Mouse (Mus musculus): ENCODE data around the gene Fam219b. TPM values are rescaled to one million over a fixed set of nuclear protein-coding genes. Genes with fewer than 3 reads are reported as not detected.
A peak's percentile ranks its signal among the peaks of the same experiment; 100 is the strongest.

The Fam219b gene
- polyA plus RNA-seq, 1 experiment from 2014 or later = 11.2 TPM

DNA sequence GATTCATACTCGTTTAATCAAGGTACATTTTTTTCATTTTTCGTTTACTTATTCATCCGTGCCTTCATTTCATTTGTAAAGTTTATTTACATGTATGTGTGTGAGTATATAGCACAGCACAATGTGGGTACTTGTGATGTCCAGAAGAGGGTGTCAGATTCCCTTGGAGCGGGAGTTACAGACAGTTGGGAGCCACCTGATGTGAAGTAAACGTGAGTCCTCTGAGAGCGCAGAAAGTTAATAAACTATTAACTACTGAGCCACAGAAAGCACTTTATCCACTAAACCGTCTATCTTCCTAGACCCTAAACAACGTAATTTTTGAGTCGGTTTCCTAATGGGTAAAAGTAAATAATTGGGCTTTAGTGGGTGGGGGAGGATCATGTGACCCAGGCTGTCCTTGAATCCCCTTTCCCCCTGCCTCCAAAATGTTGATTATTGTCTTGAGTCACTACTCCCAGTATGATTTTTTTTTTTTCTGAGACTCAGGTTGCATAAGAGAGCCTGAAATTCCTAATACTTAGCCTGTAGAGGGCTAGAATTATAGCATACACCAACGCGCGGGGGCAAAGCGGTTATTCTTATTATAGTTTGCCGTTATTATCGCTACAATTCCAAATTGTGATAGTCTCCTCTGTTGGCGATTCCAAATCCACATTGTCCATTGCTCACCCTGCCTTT is 16.8 kb upstream of the Fam219b start:
- H3K79me2 ChIP-seq (ENCODE audit: inconsistent target) = peaks cover 42% of the 10 kb centered on the region
- H3K36me3 ChIP-seq (ENCODE audit: inconsistent target) = no peaks in the 10 kb centered on the region
- peak overlapping the region; percentile 58 for H3K27ac ChIP-seq
- 32% methylated on average over 16 of the region's 16 CpGs for whole genome bisulfite sequencing (ENCODE audit: missing documents)
- peak overlapping the region; percentile 53 for H3K4me3 ChIP-seq (ENCODE audit: inconsistent target)

DNA sequence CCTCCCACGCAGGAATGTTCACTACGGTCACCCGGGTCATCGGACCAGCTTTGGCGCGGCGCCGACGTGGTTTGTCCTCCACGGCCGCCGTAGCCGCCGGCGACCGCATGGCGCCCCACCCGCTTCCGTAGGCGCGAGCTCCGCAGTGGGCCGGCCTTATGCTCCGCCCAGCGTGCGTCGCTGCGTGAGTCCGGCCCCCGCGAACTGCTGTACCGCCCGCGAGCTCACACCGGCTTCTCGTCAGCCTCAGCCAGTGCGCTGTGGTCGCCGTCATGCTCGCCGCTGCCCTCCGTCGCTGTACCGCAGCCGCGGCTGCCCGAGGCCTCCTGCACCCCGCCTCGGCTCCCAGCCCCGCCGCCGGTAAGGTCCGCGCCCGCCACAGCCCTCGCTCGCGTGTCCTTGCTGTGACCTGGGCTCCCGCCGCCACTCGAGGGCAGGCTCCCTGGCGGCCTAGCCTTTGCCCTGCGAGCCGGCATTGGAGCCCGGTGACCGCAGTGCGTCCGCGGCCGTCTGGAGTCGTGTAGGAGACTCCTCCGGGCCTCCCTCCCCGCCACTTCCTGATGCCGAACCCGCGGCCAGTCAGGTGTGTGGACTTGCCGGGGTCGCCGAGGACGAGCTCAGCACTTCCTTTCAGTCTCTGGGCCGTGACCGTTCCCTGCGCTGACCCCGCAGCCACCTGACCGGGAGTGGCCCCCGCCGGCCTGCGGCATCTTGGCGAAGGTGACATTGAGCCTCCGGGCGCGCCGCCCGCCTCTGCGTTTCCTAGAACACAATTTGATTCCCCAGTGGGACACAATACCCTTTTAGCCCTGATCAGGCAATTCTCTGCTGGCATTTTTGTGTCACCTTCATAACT is 16.0 kb upstream of the Fam219b start, which contains the start of gene Cox5a:
Gene Cox5a, plus strand, starts transcription at position 219 of the 856 bp plus-strand sequence.
- peak within 1 kb of the TSS; percentile 58 for H3K27ac ChIP-seq
- no peaks in the 10 kb centered on the region for H3K36me3 ChIP-seq (ENCODE audit: inconsistent target)
- H3K4me3 ChIP-seq (ENCODE audit: inconsistent target) = peak within 1 kb of the TSS; percentile 68
- under 1% methylated on average over 95 of the region's 95 CpGs for WGBS (ENCODE audit: missing documents)
- H3K79me2 ChIP-seq (ENCODE audit: inconsistent target) = peaks cover 50% of the 10 kb centered on the region

DNA sequence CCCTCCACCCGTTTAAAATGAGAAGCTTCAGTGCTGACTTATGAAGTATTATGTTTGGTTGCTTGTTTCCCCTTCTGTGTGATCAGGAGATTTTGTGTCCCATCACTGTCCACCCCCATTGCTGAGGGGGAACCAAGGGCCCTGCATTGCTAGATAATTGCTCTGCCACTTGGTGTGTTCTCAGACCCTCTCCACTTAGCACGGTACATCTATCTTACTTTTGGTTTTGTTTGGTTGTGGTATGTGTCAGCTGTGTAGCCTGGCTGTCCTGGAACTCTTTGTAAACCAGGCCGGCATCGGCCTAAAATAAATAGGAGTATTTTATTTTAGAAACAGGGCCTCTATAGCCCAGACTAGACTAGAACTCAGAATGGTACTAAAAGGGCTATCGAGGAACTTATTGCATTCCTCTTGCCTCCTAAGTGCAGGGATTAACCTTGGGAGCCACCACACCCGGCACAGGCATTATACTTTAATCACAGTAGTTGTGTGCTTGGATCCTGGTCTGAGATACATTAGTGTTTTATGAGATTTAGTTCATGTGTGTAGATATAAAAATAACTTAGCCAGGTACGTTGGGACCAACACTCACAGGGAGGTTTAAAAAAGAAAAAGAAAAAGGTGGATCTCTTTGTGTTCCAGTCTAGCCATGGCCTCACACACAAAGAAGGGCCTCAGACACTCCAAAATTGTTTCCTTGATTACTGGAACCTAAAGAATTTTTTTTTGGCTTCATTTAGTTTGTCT is 15.0 kb upstream of the Fam219b start:
- Histone ChIP-seq H3K79me2 (ENCODE audit: inconsistent target) (peaks cover 60% of the 10 kb centered on the region), H3K36me3 (ENCODE audit: inconsistent target) (no peaks in the 10 kb centered on the region), H3K27ac (peak overlapping the region; percentile 57), H3K4me3 (ENCODE audit: inconsistent target) (peak overlapping the region; percentile 68)
- 47% methylated on average over 7 of the region's 7 CpGs for WGBS (ENCODE audit: missing documents)

DNA sequence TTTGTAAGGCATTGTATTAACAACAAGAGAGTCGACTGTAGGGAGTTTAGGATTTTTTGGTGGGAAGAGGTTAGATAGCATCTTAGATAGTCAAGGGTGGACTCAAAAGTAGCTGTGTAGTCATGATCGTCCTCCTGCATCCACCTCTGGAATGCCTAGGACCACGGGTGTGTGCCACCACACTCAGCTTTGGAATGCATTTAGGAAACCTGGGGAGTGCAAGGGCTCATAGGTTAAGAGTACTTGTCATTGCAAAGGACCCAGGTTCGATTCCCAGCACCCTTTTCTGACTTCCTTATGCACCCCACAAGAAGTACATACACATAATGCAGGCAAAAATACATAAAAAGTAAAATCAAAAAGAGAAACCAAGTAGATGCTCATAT is 14.5 kb upstream of the Fam219b start:
- Histone ChIP-seq H3K27ac (peak overlapping the region; percentile 57; the same call in 1 of the 2 replicates), H3K4me3 (ENCODE audit: inconsistent target) (peak overlapping the region; percentile 68; the same call in 1 of the 2 replicates), H3K79me2 (ENCODE audit: inconsistent target) (peaks cover 65% of the 10 kb centered on the region), H3K36me3 (ENCODE audit: inconsistent target) (no peaks in the 10 kb centered on the region)
- 77% methylated on average over 4 of the region's 4 CpGs for WGBS (ENCODE audit: missing documents)

GRCm38 (mm10) chr9:57523754-57524153 is 13.6 kb upstream of the Fam219b start:
- 75% methylated on average over 1 of the region's 1 CpGs for WGBS (ENCODE audit: missing documents)
- Histone ChIP-seq H3K27ac (peak overlapping the region; percentile 32), H3K36me3 (ENCODE audit: inconsistent target) (0 out of 2 replicates have a peak, but pooled peaks cover 3% of the 10 kb centered on the region), H3K79me2 (ENCODE audit: inconsistent target) (peaks cover 74% of the 10 kb centered on the region), H3K4me3 (ENCODE audit: inconsistent target) (no peak overlapping the region)

- H3K79me2 ChIP-seq (ENCODE audit: inconsistent target) = peaks cover 81% of the 10 kb centered on the region
- no peak overlapping the region for H3K4me3 ChIP-seq (ENCODE audit: inconsistent target)
- peaks cover 9% of the 10 kb centered on the region; the same call in 1 of the 2 replicates for H3K36me3 ChIP-seq (ENCODE audit: inconsistent target)
- H3K27ac ChIP-seq = 0 out of 2 replicates have a peak overlapping the region, but pooled peaks have one; percentile 10
Observed at GRCm38 (mm10) chr9:57524439-57524838, 12.9 kb upstream of the Fam219b start.

GRCm38 (mm10) chr9:57525516-57525915 is 11.8 kb upstream of the Fam219b start:
- Histone ChIP-seq H3K36me3 (ENCODE audit: inconsistent target) (peaks cover 18% of the 10 kb centered on the region; the same call in 1 of the 2 replicates), H3K79me2 (ENCODE audit: inconsistent target) (peaks cover 92% of the 10 kb centered on the region), H3K4me3 (ENCODE audit: inconsistent target) (no peak overlapping the region), H3K27ac (peak overlapping the region; percentile 2; the same call in 1 of the 2 replicates)
- WGBS (ENCODE audit: missing documents) = 15% methylated on average over 2 of the region's 2 CpGs

GRCm38 (mm10) chr9:57526435-57526834 is 10.9 kb upstream of the Fam219b start:
- H3K4me3 ChIP-seq (ENCODE audit: inconsistent target) = no peak overlapping the region
- peaks cover 99% of the 10 kb centered on the region for H3K79me2 ChIP-seq (ENCODE audit: inconsistent target)

GRCm38 (mm10) chr9:57531946-57532345 is 5.4 kb upstream of the Fam219b start:
- H3K79me2 ChIP-seq (ENCODE audit: inconsistent target) = peaks cover 47% of the 10 kb centered on the region
- no peak overlapping the region for H3K4me3 ChIP-seq (ENCODE audit: inconsistent target)
- WGBS (ENCODE audit: missing documents) = 88% methylated on average over 1 of the region's 1 CpGs
- H3K36me3 ChIP-seq (ENCODE audit: inconsistent target) = peaks cover 39% of the 10 kb centered on the region; the same call in 1 of the 2 replicates
- H3K27ac ChIP-seq = no peak overlapping the region

More at GRCm38 (mm10) chr9:57526435-57526834, 10.9 kb upstream of the Fam219b start:
- Histone ChIP-seq H3K27ac (no peak overlapping the region), H3K36me3 (ENCODE audit: inconsistent target) (peaks cover 19% of the 10 kb centered on the region; the same call in 1 of the 2 replicates)

GRCm38 (mm10) chr9:57536362-57536761 is 966 bp upstream of the Fam219b start:
- Histone ChIP-seq H3K4me3 (ENCODE audit: inconsistent target) (peak overlapping the region; percentile 84; the same call in 1 of the 2 replicates), H3K27ac (no peak overlapping the region), H3K36me3 (ENCODE audit: inconsistent target) (peaks cover 30% of the 10 kb centered on the region; the same call in 1 of the 2 replicates), H3K79me2 (ENCODE audit: inconsistent target) (peaks cover 21% of the 10 kb centered on the region)
- 91% methylated on average over 5 of the region's 5 CpGs for WGBS (ENCODE audit: missing documents)

- under 1% methylated on average over 23 of the region's 24 CpGs for WGBS (ENCODE audit: missing documents)
- Histone ChIP-seq H3K79me2 (ENCODE audit: inconsistent target) (peaks cover 17% of the 10 kb centered on the region), H3K27ac (peak overlapping the region; percentile 76), H3K4me3 (ENCODE audit: inconsistent target) (peak overlapping the region; percentile 84), H3K36me3 (ENCODE audit: inconsistent target) (peaks cover 27% of the 10 kb centered on the region)
Observed at GRCm38 (mm10) chr9:57537728-57538181, 427 bp downstream of the Fam219b start.

DNA sequence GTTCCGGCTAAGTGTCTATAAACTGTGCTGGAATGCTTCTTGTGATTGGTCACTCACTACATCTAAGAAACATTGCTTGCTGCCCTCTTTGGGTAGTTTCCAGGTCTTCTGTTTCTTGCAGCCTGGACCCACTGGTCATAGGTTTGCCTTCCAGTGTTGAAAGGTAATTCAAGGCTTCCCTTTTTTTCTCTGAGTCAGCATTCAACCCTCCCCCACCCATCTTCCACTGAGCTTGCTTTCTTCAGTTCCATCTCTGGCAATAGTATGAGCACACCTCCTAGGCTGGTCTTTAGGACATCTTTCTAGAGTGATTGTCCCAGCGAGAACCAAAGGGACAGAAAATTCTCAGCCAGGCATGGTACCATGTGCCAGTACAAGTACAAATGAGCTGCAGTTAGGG is 2.2 kb downstream of the Fam219b start:
- no peak overlapping the region for H3K4me3 ChIP-seq (ENCODE audit: inconsistent target)
- peaks cover 36% of the 10 kb centered on the region for H3K36me3 ChIP-seq (ENCODE audit: inconsistent target)
- WGBS (ENCODE audit: missing documents) = 94% methylated on average over 2 of the region's 2 CpGs

GRCm38 (mm10) chr9:57541312-57541711 is 4.0 kb downstream of the Fam219b start:
- H3K27ac ChIP-seq = no peak overlapping the region
- peaks cover 17% of the 10 kb centered on the region for H3K79me2 ChIP-seq (ENCODE audit: inconsistent target)
- WGBS (ENCODE audit: missing documents) = 7% methylated on average over 1 of the region's 1 CpGs
- peaks cover 53% of the 10 kb centered on the region for H3K36me3 ChIP-seq (ENCODE audit: inconsistent target)
- H3K4me3 ChIP-seq (ENCODE audit: inconsistent target) = no peak overlapping the region

More for the DNA sequence above, 2.2 kb downstream of the Fam219b start:
- peaks cover 17% of the 10 kb centered on the region for H3K79me2 ChIP-seq (ENCODE audit: inconsistent target)
- H3K27ac ChIP-seq = no peak overlapping the region

GRCm38 (mm10) chr9:57543951-57544350 is 6.6 kb downstream of the Fam219b start:
- H3K36me3 ChIP-seq (ENCODE audit: inconsistent target) = peaks cover 79% of the 10 kb centered on the region
- 89% methylated on average over 3 of the region's 3 CpGs for WGBS (ENCODE audit: missing documents)
- no peak overlapping the region for H3K4me3 ChIP-seq (ENCODE audit: inconsistent target)
- H3K27ac ChIP-seq = no peak overlapping the region
- H3K79me2 ChIP-seq (ENCODE audit: inconsistent target) = peaks cover 4% of the 10 kb centered on the region
